Mouse (Mus musculus) macrophage (primary cell): ENCODE data around the gene Dus2. TPM values are rescaled to one million over a fixed set of nuclear protein-coding genes. Genes with fewer than 3 reads are reported as not detected.
"Not testable (repeated sequence)": the region's sequence is repeated elsewhere in the genome, so short reads cannot be mapped to it uniquely, and the experiment has no call there.

ENCODE experiments used
- H3K27ac ChIP-seq: fragments of 350-480 bp; formaldehyde crosslinking; 2 replicates; pipeline ENCODE4 v1.9.0; 2021
- H3K36me3 ChIP-seq: fragments of 350-480 bp; formaldehyde crosslinking; 2 replicates; pipeline ENCODE4 v1.9.0; 2021; ENCODE audit errors: inconsistent target
- H3K4me3 ChIP-seq: fragments of 350-480 bp; formaldehyde crosslinking; 2 replicates; pipeline ENCODE4 v1.9.0; 2021; ENCODE audit errors: inconsistent target
- H3K79me2 ChIP-seq: fragments of 350-480 bp; formaldehyde crosslinking; 2 replicates; pipeline ENCODE4 v1.9.0; 2021; ENCODE audit errors: inconsistent target
- WGBS: methylation state at CpG from one replicate; pipeline ENCODE4 v1.1.7; 2026; ENCODE audit warnings: inconsistent platforms; ENCODE audit not compliant: missing documents; 5-methylcytosine and 5-hydroxymethylcytosine counted together
- polyA plus RNA-seq: library from polyadenylated mRNA; stranded (reverse); fragments of 250-400 nt; gene quantifications from 3 replicates; pipeline ENCODE4 v1.2.4, GENCODE M21; 2018; ENCODE audit warnings: inconsistent platforms

Gene Dus2
- polyA plus RNA-seq, 1 experiment from 2014 or later = 7.6 TPM

DNA sequence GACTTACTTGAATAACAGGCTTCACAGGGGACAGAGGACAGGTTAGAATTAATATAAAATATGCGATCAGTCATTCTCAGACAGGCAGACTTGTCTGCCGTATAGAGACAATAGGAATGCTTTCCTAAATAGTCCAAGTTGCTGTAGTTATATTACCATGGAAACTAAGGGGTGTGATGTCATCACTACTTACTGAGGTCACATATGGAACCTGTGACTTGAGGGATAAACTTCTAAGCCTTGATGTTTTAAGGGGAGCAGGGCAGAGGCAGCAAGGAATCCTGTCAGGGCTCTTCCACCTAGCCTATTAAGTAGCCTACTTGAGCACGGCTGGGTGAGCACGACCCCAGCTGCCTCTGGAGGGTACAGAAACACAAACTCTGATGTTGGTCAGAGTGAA is 14.7 kb downstream of the Dus2 start, which contains the start of gene Dpep2nb:
TSS of gene Dpep2nb (minus strand) at position 101 of the 400 bp plus-strand sequence.
- Histone ChIP-seq H3K79me2 (peaks cover 29% of the 10 kb centered on the region), H3K27ac (peak within 1 kb of the TSS; percentile 93), H3K4me3 (no peak within 1 kb of the TSS), H3K36me3 (no peaks in the 10 kb centered on the region)
- WGBS = 94% methylated on average over 4 of the region's 4 CpGs

DNA sequence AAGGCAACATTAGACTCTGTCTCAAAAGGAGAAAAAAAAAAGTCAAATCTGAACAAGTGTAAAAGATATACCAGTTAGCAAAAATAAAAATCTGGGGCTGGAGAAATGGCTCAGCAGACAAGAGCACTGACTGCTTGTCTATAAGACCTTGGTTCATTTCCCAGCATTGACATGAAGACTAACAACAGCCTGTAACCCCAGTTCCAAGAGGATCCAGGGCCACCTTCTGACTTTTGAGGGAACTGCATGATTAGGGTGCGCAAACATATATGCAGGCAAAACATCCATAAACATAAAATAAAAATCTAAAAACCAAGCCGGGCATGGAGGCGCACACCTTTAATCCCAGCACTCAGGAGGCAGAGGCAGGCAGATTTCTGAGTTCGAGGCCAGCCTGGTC is 15.3 kb downstream of the Dus2 start:
- no peak overlapping the region for H3K4me3 ChIP-seq
- no peaks in the 10 kb centered on the region for H3K36me3 ChIP-seq
- WGBS = 91% methylated on average over 4 of the region's 4 CpGs
- H3K79me2 ChIP-seq = peaks cover 33% of the 10 kb centered on the region
- H3K27ac ChIP-seq = peak overlapping the region; percentile 93

DNA sequence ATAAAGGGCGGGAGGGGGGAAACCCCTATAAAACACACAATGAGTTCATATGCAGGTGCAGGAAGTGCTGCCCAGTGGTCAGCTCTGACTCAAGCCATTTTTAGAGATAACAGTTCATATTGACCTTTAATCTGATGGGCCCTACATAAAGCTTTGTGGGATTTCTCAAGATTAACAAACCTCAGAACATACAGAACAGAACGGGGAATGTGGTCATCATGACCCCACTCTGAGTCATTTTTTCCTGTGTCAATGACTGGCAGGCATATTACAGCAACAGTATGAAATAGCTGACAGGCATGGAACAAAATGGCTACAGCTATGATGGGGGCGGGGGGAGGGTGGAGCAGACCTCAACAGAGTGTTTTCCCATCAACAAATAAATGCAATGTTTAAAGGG is 16.0 kb downstream of the Dus2 start:
- Histone ChIP-seq H3K4me3 (no peak overlapping the region), H3K36me3 (no peaks in the 10 kb centered on the region), H3K79me2 (peaks cover 40% of the 10 kb centered on the region), H3K27ac (peak overlapping the region; percentile 93)
- WGBS = 14% methylated on average over 3 of the region's 3 CpGs

DNA sequence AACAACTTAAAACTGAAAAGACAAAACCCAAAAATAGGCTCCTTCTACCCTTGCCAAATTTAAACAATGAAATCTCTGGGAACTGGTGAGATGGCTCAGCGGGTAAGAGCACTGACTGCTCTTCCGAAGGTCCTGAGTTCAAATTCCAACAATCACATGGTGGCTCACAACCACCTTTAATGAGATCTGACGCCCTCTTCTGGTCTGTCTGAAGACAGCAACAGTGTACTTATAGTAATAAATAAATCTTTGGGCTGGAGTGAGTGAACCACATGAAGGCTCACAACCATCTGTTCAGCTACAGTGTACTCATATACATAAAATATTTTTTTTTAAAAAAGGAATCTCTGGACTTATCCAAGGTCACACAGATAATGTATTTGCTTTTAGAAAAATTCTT is 16.8 kb downstream of the Dus2 start:
- H3K27ac ChIP-seq = peak overlapping the region; percentile 93
- H3K79me2 ChIP-seq = peaks cover 42% of the 10 kb centered on the region
- 69% methylated on average over 3 of the region's 3 CpGs for WGBS
- H3K4me3 ChIP-seq, H3K36me3 ChIP-seq: not testable (repeated sequence)

DNA sequence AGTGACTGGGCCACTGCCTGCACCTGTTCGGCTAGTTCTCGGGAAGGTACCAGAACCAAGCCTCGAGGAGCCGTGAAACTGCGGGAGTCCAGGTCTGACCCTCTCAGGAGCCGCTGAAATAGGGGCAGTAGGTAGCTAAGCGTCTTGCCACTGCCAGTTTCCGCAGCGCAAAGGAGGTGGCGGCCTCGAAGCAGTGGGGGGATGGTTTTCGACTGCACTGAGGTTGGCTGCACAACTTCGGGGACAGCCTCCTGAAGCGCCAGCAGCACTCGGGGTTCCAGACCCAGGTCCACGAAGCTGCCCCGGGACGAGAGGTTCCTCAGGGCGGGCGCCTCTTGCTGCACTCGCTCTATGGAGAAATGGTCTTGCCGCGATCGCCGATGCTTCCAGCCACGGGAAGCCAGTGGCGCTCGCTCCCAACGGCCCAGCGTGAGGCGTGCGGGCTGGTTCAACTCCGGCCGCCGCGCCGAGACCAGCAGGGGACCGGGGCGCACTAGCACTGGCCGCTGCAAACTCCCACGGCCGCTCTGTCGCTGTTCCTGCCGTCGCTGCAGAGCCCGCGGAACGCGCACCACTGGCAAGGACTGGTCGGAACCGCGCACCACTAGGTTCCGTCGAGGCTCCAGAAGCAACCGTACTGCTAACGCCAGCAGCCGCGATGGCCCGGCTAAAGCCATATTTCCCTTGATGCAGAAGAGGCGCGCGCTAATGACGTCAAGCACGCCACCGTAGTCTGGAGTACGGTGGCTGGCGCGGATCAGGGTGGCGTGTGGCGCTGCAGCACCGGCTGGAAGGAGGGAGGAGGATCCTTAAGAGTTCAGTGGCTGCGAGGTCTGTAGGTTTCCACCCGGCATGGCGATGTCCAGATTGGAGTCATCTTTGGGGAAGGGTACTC is 19.9 kb downstream of the Dus2 start:
- H3K4me3 ChIP-seq = peak overlapping the region; percentile 81

DNA sequence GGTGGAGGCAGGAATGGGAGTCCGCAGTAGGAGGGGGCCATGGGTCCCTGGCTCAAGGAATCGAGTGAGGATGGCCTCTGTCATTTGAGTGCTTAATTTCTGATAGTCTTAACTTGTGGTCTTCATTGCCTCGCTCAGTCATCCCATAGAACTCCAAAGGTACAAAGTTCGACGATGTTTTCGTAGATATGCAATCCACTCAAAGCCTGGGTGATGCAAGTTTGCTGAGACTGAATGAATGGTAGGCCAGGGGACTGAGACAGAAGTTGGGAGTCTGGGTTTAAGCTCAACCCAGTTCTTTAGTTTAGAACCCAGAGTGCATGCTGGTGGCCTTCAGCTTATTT is 20.5 kb downstream of the Dus2 start, which contains the start of gene Ddx28:
TSS of gene Ddx28 (minus strand) at position 240 of the 344 bp plus-strand sequence.
- WGBS = 4% methylated on average over 6 of the region's 6 CpGs
- H3K4me3 ChIP-seq = peak within 1 kb of the TSS; percentile 81
- H3K79me2 ChIP-seq = peaks cover 42% of the 10 kb centered on the region
- H3K27ac ChIP-seq = peak within 1 kb of the TSS; percentile 70
- no peaks in the 10 kb centered on the region; the same call in 1 of the 2 replicates for H3K36me3 ChIP-seq

More for the DNA sequence above, 19.9 kb downstream of the Dus2 start:
- peak overlapping the region; percentile 70 for H3K27ac ChIP-seq
- 1% methylated on average over 74 of the region's 74 CpGs for WGBS
- H3K79me2 ChIP-seq = peaks cover 42% of the 10 kb centered on the region
- H3K36me3 ChIP-seq = no peaks in the 10 kb centered on the region; the same call in 1 of the 2 replicates

DNA sequence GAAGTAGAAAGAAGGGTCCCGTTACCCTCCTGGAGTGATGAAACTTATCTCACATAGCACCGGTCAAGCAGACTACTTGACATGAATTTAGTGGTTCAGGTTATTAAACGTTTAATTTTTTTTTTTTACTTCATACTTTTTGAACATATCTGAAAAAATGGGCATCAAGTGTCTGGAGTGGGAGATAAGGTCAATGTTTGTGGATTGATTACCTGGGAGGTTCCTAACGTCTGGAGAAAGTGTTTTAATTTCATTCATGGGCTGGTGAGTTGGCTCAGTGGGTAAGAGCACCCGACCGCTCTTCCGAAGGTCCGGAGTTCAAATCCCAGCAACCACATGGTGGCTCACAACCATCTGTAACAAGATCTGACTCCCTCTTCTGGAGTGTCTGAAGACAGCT is 21.1 kb downstream of the Dus2 start:
- H3K27ac ChIP-seq, H3K36me3 ChIP-seq: not testable (repeated sequence)
- H3K4me3 ChIP-seq = peak overlapping the region; percentile 81
- H3K79me2 ChIP-seq = peaks cover 42% of the 10 kb centered on the region
- 66% methylated on average over 4 of the region's 8 CpGs for WGBS

DNA sequence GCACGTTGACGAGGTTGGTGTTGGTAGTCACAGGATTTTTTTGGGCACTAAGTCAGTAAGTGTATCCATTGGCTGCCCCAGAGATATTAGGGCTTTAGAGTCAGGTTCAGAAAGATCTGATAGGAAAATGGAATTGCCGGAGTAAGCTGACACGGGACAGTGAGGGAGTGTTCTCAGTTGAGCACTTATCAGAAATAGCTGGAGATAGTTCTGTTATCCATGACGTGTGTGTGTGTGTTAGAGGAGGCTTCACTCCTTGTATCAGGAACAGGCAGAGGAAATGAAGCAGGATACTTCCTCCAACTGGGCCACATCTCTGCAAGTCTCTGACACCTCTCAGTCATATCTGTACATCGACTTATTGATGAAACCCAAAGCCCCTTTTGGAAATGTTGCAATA is 25.1 kb downstream of the Dus2 start:
- Histone ChIP-seq H3K4me3 (no peak overlapping the region), H3K27ac (no peak overlapping the region), H3K36me3 (no peaks in the 10 kb centered on the region; the same call in 1 of the 2 replicates), H3K79me2 (peaks cover 10% of the 10 kb centered on the region; the same call in 1 of the 2 replicates)
- WGBS = 90% methylated on average over 6 of the region's 6 CpGs

DNA sequence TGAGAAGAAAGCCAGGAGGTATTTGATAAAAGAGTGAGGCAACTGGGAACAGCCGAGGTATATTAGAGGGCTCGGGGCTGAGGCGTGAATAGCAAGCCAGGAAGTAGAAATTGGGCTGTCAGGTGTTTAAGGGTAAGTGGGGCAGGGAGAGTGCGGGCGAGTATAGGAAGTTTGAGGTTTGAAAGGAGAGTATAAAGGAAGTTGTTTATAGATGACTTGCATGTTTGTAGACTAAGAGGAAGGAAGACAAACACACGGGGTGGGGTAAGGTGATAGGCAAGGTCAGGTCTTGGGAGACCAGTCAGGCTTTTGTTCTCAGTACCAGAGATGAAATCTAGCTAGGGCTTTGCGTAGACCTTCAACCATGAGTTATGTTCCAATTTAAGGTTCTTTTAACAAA is 26.0 kb downstream of the Dus2 start:
- H3K36me3 ChIP-seq = no peaks in the 10 kb centered on the region; the same call in 1 of the 2 replicates
- no peak overlapping the region for H3K4me3 ChIP-seq
- peaks cover 1% of the 10 kb centered on the region; the same call in 1 of the 2 replicates for H3K79me2 ChIP-seq
- 29% methylated on average over 7 of the region's 7 CpGs for whole genome bisulfite sequencing
- H3K27ac ChIP-seq = no peak overlapping the region

DNA sequence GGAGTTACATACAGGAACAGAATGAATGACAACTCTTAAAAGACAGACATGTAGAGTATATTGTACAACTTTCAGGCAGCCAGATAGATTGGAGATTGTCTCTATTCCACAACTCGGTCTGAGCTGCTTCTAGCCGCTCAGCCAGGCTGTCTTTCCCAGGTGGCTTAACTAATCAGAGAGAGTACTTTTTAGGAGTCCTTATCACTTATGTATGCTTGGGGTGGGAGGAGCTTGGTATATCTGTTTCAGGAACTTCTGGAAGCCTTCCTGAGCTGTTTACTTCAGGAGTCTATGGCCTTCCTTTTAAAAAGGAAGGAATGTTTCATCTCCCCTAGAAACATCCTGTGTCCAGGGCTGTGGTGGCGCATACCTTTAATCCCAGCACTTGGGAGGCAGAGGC is 26.9 kb downstream of the Dus2 start:
- Histone ChIP-seq H3K36me3 (no peaks in the 10 kb centered on the region; the same call in 1 of the 2 replicates), H3K27ac (no peak overlapping the region), H3K79me2 (no peaks in the 10 kb centered on the region), H3K4me3 (no peak overlapping the region)
- 96% methylated on average over 3 of the region's 3 CpGs for WGBS

DNA sequence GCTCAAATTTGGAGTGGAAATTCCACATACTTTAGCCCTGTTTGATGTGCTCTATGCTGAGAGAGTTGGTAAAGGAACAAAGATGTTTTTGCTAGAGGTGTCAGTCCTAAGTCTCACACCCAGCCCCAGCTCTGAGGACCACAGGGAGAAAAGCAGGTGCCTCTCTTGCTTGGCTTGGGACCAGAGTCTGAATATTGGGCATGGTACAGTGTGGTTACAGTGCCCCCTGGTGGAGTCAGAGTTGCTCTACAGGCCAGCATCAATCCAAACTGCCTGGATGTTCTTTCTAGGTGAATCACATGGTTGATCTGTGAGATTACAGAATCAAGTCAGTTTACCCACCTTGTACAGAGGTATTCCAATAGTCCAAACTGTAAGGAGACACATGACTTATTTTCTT is 31.3 kb downstream of the Dus2 start:
- Histone ChIP-seq H3K79me2 (no peaks in the 10 kb centered on the region), H3K36me3 (no peaks in the 10 kb centered on the region), H3K27ac (no peak overlapping the region), H3K4me3 (no peak overlapping the region)

DNA sequence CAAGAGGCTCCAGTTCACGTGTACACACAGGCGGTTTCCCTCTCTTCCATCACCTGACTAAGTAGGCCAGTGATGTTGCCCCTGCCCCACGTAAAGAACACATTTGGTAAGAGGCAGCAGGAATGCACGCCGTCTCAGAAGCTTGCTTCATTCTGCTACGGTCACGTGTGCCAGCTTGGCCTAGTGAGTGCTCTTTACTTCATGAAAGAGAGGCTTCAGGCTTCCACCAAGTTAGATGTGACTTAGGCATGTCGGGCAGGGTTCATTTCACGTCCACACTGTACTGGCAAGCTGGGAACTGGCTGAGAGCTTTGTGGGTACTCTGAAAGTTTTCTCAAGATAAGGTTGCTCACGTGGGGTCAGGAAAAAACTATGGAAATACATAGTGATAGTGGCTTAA is 47.6 kb downstream of the Dus2 start:
- WGBS = 90% methylated on average over 10 of the region's 10 CpGs
- H3K4me3 ChIP-seq = no peak overlapping the region
- no peaks in the 10 kb centered on the region; the same call in 1 of the 2 replicates for H3K36me3 ChIP-seq
- H3K79me2 ChIP-seq = no peaks in the 10 kb centered on the region
- no peak overlapping the region for H3K27ac ChIP-seq

DNA sequence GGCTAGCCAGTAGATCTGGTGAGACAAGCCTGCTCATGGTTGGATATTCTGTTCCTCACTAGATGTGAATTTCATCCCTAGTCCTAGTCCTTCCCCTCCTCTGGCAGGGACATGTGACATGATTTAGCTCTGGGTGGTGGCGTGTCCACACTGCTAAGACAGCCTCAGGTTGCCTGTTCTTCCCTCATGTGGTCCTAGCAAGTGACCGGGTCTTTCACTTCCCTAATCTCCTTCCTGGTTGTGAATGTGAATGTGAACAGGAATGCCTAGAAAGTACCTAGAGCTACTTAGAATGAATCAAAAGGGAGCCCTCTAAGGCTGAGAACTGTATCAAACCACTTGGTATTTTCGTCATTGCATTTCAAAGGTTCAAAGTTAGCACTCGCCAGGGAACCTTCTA is 48.5 kb downstream of the Dus2 start:
- WGBS = 44% methylated on average over 4 of the region's 4 CpGs
- Histone ChIP-seq H3K36me3 (no peaks in the 10 kb centered on the region; the same call in 1 of the 2 replicates), H3K79me2 (no peaks in the 10 kb centered on the region), H3K27ac (no peak overlapping the region), H3K4me3 (no peak overlapping the region)

DNA sequence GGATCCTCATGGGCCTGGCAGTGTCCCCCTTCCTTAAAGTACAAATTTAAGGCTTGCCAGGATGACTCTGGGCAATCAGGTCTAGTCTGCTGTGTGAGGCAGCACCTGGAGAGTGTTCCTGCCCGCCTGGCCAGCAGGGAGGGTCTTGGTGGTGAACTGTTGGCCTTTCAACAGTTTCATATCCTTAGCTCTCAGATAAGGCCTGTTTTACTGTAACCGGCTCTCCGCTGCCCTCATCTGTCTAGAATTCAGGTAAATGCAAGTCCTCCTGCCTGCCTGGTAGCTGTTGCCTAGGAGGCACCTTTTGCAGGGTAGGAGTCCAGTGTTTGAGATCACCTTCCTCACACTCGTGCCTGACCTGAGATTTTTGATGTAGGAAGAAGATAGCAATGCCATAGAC is 49.1 kb downstream of the Dus2 start:
- no peak overlapping the region for H3K27ac ChIP-seq
- WGBS = 83% methylated on average over 4 of the region's 4 CpGs
- no peaks in the 10 kb centered on the region; the same call in 1 of the 2 replicates for H3K36me3 ChIP-seq

DNA sequence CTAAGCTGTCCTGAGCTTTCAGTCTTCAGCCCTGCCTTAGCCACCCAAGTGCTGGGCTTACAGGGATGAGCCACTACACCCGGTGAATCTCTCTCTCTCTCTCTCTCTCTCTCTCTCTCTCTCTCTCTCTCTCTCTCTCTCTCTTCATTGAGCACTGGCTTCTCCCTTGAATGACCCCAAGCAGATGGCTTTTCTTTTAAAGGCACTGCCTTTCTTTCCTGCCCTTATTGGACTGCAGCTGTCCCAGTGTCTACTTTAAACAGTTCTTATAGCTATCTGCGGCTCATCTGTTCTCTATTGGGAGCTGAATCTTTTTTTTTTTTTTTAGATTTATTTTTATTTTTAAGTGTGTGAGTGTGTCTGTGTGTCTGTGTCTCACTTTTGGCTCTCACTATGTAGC is 51.9 kb downstream of the Dus2 start:
- Histone ChIP-seq H3K79me2 (no peaks in the 10 kb centered on the region), H3K4me3 (no peak overlapping the region), H3K36me3 (no peaks in the 10 kb centered on the region), H3K27ac (no peak overlapping the region)
- WGBS = 100% methylated on average over 2 of the region's 2 CpGs

More for the DNA sequence above, 49.1 kb downstream of the Dus2 start:
- H3K4me3 ChIP-seq = no peak overlapping the region
- H3K79me2 ChIP-seq = no peaks in the 10 kb centered on the region
